Mouse (Mus musculus): ENCODE data around the gene Gm973. TPM values are rescaled to one million over a fixed set of nuclear protein-coding genes. Genes with fewer than 3 reads are reported as not detected.

Gene Gm973
- polyA plus RNA-seq, 1 experiment from 2014 or later = 2.8 TPM

- Histone ChIP-seq H3K4me2 (peak overlapping the region; percentile 75), H3K36me3 (no peaks in the 10 kb centered on the region), H3K9ac (peak overlapping the region; percentile 72), H3K4me1 (peaks cover 17% of the 10 kb centered on the region), H3K4me3 (peak overlapping the region; percentile 87), H3K27ac (peak overlapping the region; percentile 78), H3K27me3 (no peaks in the 10 kb centered on the region; the same call in 1 of the 2 replicates), H3K9me3 (no peaks in the 10 kb centered on the region)
- WGBS = 10% methylated on average over 11 of the region's 11 CpGs
- ATAC-seq (ENCODE audit: insufficient number of reproducible peaks, insufficient read depth, low FRiP score, low TSS enrichment, low read depth) = peak; percentile 53
Observed at GRCm38 (mm10) chr1:59683926-59684818, 168.1 kb downstream of the Gm973 start.

- peak; percentile 94 for ATAC-seq (ENCODE audit: insufficient number of reproducible peaks, insufficient read depth, low FRiP score, low TSS enrichment, low read depth)
Observed at GRCm38 (mm10) chr1:59684819-59685755, 169.0 kb downstream of the Gm973 start, which contains the start of gene Nop58. Nop58 (plus strand) TSS chr1:59684971.

More at GRCm38 (mm10) chr1:59684819-59685755, 169.0 kb downstream of the Gm973 start, which contains the start of gene Nop58:
- Histone ChIP-seq H3K27me3 (no peaks in the 10 kb centered on the region; the same call in 1 of the 2 replicates), H3K4me2 (peak within 1 kb of the TSS; percentile 92), H3K4me3 (peak within 1 kb of the TSS; percentile 87), H3K9ac (peak within 1 kb of the TSS; percentile 88), H3K27ac (peak within 1 kb of the TSS; percentile 90), H3K4me1 (peaks cover 17% of the 10 kb centered on the region), H3K9me3 (no peaks in the 10 kb centered on the region), H3K36me3 (peaks cover 7% of the 10 kb centered on the region)
- under 1% methylated on average over 49 of the region's 49 CpGs for WGBS

Other genes starting within 250 kb of the Gm973 start
- gene Fzd7, start 33.8 kb upstream of the Gm973 start, polyA plus RNA-seq (2015; fragmentation: Nextera tagmentation; extraction: Ambion mirVana) = 13.4 and 13.7 TPM in 2 replicates
- gene Sumo1, start 154.6 kb downstream of the Gm973 start, polyA plus RNA-seq (2015; fragmentation: Nextera tagmentation; extraction: Ambion mirVana) = 432 and 472 TPM in 2 replicates
- 272 and 277 TPM in 2 replicates for gene Nop58, start 168.7 kb downstream of the Gm973 start, polyA plus RNA-seq (2015; fragmentation: Nextera tagmentation; extraction: Ambion mirVana)
- 10.5 and 12.0 TPM in 2 replicates for gene Bmpr2, start 247.1 kb downstream of the Gm973 start, polyA plus RNA-seq (2015; fragmentation: Nextera tagmentation; extraction: Ambion mirVana)

All from embryonic facial prominence, embryonic 13.5 days (tissue).